Mouse (Mus musculus) stomach, embryonic 14.5 days (tissue): ENCODE data around the gene Aurkb. TPM values are rescaled to one million over a fixed set of nuclear protein-coding genes. Genes with fewer than 3 reads are reported as not detected.

Experiments used
- ATAC-seq: fragments of 200-750 bp; cut with Nextera tagmentation; 2 replicates; pipeline ENCODE4 v1.8.0; 2017; ENCODE audit warnings: low read depth, moderate TSS enrichment; ENCODE audit not compliant: insufficient number of reproducible peaks, insufficient read depth, low FRiP score
- H3K27ac ChIP-seq: fragments of 300-500 bp; sonication (generic); 2 replicates; pipeline ENCODE4 v1.5.1; 2014; ENCODE audit warnings: mild to moderate bottlenecking, low read length, moderate library complexity, mixed read lengths
- H3K27me3 ChIP-seq: fragments of 300-500 bp; sonication (generic); 2 replicates; pipeline ENCODE4 v1.6.1; 2014; ENCODE audit warnings: low read length, control low read depth, mixed read lengths; ENCODE audit not compliant: control insufficient read depth, insufficient read depth
- H3K36me3 ChIP-seq: fragments of 300-500 bp; sonication (generic); 2 replicates; pipeline ENCODE4 v1.6.1; 2014; ENCODE audit warnings: mild to moderate bottlenecking, control low read depth, low read length, moderate library complexity, mixed read lengths; ENCODE audit not compliant: control insufficient read depth, insufficient read depth
- H3K4me1 ChIP-seq: fragments of 300-500 bp; sonication (generic); 2 replicates; pipeline ENCODE4 v1.6.1; 2014; ENCODE audit warnings: low read length, control low read depth, mixed read lengths; ENCODE audit not compliant: control insufficient read depth, insufficient read depth
- H3K4me2 ChIP-seq: fragments of 300-500 bp; sonication (generic); replicated peaks from 2 replicates; pipeline ENCODE4 v1.6.1; 2014; ENCODE audit warnings: low read depth, low read length, control low read depth
- H3K4me3 ChIP-seq: fragments of 300-500 bp; sonication (generic); 2 replicates; pipeline ENCODE4 v1.5.1; 2014; ENCODE audit warnings: low read depth, low read length, control low read depth
- H3K9ac ChIP-seq: fragments of 300-500 bp; sonication (generic); replicated peaks from 2 replicates; pipeline ENCODE4 v1.6.1; 2014; ENCODE audit warnings: low read depth, mild to moderate bottlenecking, control low read depth, low read length, moderate library complexity, mixed read lengths
- H3K9me3 ChIP-seq: fragments of 300-500 bp; sonication (generic); 2 replicates; pipeline ENCODE4 v1.6.1; 2016; ENCODE audit warnings: low read depth, low read length, control low read depth; ENCODE audit not compliant: control insufficient read depth
- WGBS: fragments of 180-500 bp; shearing (Covaris S2); extraction: QIAGEN DNeasy Blood & Tissue Kit; methylation state at CpG from one replicate; pipeline ENCODE4 v1.1.7; 2014; 5-methylcytosine and 5-hydroxymethylcytosine counted together
- polyA plus RNA-seq: library from polyadenylated mRNA; unstranded; fragments of >200 nt; fragmentation: Nextera tagmentation; extraction: Ambion mirVana; gene quantifications from 2 replicates; pipeline ENCODE4 v1.2.1, GENCODE M21; 2014

Gene Aurkb
- polyA plus RNA-seq, 1 experiment from 2014 or later = 153 TPM

DNA sequence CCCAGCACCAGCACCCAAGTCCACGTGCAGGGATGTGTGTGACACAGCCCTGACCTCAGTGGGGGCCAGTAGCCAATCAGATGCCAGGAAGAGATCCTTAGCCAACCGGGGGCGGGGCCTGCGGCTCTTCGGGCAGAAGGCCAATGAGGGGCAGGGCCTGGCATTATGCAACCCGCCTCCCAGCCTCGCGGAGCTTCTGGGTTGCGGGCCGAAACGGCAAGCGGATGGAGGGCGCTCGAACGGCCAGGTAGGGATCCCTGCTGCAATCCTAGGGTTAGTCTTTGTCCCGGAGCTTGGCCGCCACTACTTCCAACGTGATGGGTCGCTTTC, 53.3 kb downstream of the Aurkb start:
- peak overlapping the region; percentile 88 for H3K27ac ChIP-seq
- peak overlapping the region; percentile 52 for H3K4me3 ChIP-seq
- peak; percentile 16; the same call in 1 of the 2 replicates for ATAC-seq
- no peaks in the 10 kb centered on the region for H3K27me3 ChIP-seq
- peak overlapping the region; percentile 55 for H3K9ac ChIP-seq
- H3K36me3 ChIP-seq = peaks cover 30% of the 10 kb centered on the region
- under 1% methylated on average over 19 of the region's 19 CpGs for WGBS
- peaks cover 31% of the 10 kb centered on the region for H3K4me1 ChIP-seq
- H3K4me2 ChIP-seq = peak overlapping the region; percentile 83
- H3K9me3 ChIP-seq = no peaks in the 10 kb centered on the region

GRCm38 (mm10) chr11:69099177-69099914, 53.9 kb downstream of the Aurkb start:
- H3K4me2 ChIP-seq = peak overlapping the region; percentile 83
- peak overlapping the region; percentile 52 for H3K4me3 ChIP-seq
- H3K27me3 ChIP-seq = no peaks in the 10 kb centered on the region
- no peaks in the 10 kb centered on the region for H3K9me3 ChIP-seq
- peak overlapping the region; percentile 55 for H3K9ac ChIP-seq
- 1% methylated on average over 22 of the region's 22 CpGs for WGBS
- no peak for ATAC-seq
- H3K27ac ChIP-seq = peak overlapping the region; percentile 88
- peaks cover 29% of the 10 kb centered on the region for H3K4me1 ChIP-seq
- H3K36me3 ChIP-seq = peaks cover 36% of the 10 kb centered on the region

DNA sequence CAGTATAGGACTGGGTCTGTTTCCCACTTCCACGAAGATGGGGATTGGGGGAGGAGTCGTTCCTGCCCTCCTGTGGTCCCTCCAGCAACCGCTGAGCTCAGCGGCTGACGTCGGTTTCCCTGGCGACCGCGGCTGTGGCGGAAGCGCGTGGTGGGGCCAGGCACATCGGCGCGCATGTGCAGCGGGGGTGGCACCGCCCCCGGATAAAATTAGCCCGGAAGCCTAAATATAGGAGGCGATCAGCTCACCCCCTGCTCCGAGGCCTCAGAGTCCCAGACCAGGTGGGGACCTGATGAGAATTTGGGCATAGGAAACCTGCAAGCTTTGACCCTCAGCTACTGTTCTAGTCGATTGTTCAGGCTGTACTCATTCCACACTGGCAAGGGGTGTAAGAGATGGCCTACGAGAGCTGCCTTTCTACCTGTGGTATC, 54.5 kb downstream of the Aurkb start:
- under 1% methylated on average over 23 of the region's 23 CpGs for WGBS
- H3K4me1 ChIP-seq = peaks cover 29% of the 10 kb centered on the region
- peak overlapping the region; percentile 22; the same call in 1 of the 2 replicates for H3K9ac ChIP-seq
- peak; percentile 7; the same call in 1 of the 2 replicates for ATAC-seq
- no peaks in the 10 kb centered on the region for H3K27me3 ChIP-seq
- peak overlapping the region; percentile 88 for H3K27ac ChIP-seq
- peak overlapping the region; percentile 83 for H3K4me2 ChIP-seq
- H3K36me3 ChIP-seq = peaks cover 42% of the 10 kb centered on the region
- peak overlapping the region; percentile 52 for H3K4me3 ChIP-seq
- no peaks in the 10 kb centered on the region for H3K9me3 ChIP-seq

- Histone ChIP-seq H3K9me3 (no peaks in the 10 kb centered on the region), H3K27me3 (no peaks in the 10 kb centered on the region), H3K4me1 (peaks cover 29% of the 10 kb centered on the region), H3K27ac (no peak overlapping the region), H3K36me3 (peaks cover 48% of the 10 kb centered on the region), H3K4me3 (peak overlapping the region; percentile 52; the same call in 1 of the 2 replicates), H3K9ac (no peak overlapping the region), H3K4me2 (peak overlapping the region; percentile 83)
- ATAC-seq = no peak
- WGBS = 90% methylated on average over 20 of the region's 20 CpGs
These were observed 55.4 kb downstream of the Aurkb start for GRCm38 (mm10) chr11:69100639-69101360.

Other genes starting within 250 kb of the Aurkb start
- 68.5 and 75.0 TPM in 2 replicates for gene Ndel1, start 173.8 kb upstream of the Aurkb start, polyA plus RNA-seq
- not detected in 2 replicates for gene Rnf222, start 157.1 kb upstream of the Aurkb start, polyA plus RNA-seq
- 1,222 and 1,288 TPM in 2 replicates for gene Rpl26, start 144.1 kb upstream of the Aurkb start, polyA plus RNA-seq
- gene Odf4, start 118.6 kb upstream of the Aurkb start, polyA plus RNA-seq = 0.55 TPM in 1 of 2 replicates, not detected in the other
- 10.9 and 13.0 TPM in 2 replicates for gene Arhgef15, start 88.2 kb upstream of the Aurkb start, polyA plus RNA-seq
- gene Slc25a35, start 77.5 kb upstream of the Aurkb start, polyA plus RNA-seq = 4.1 and 5.4 TPM in 2 replicates
- gene Rangrf, start 70.5 kb upstream of the Aurkb start, polyA plus RNA-seq = 58.9 and 63.6 TPM in 2 replicates
- 31.8 and 36.6 TPM in 2 replicates for gene Pfas, start 37.2 kb upstream of the Aurkb start, polyA plus RNA-seq
- gene Ctc1, start 29.7 kb upstream of the Aurkb start, polyA plus RNA-seq = 45.0 and 47.3 TPM in 2 replicates
- gene Borcs6, start 14.1 kb downstream of the Aurkb start, polyA plus RNA-seq = 9.2 and 11.0 TPM in 2 replicates
- 59.4 and 59.8 TPM in 2 replicates for gene Tmem107, start 25.2 kb downstream of the Aurkb start, polyA plus RNA-seq
- 104 and 107 TPM in 2 replicates for gene Vamp2, start 42.8 kb downstream of the Aurkb start, polyA plus RNA-seq
- 10.5 and 15.1 TPM in 2 replicates for gene Per1, start 49.6 kb downstream of the Aurkb start, polyA plus RNA-seq
- gene Hes7, start 74.8 kb downstream of the Aurkb start, polyA plus RNA-seq = 0.39 and 0.54 TPM in 2 replicates
- 0.29 and 0.36 TPM in 2 replicates for gene 9130213A22Rik, start 76.9 kb downstream of the Aurkb start, polyA plus RNA-seq
- gene Aloxe3, start 80.2 kb downstream of the Aurkb start, polyA plus RNA-seq = 0.29 and 0.49 TPM in 2 replicates
- not detected in 2 replicates for gene Alox12b, start 111.3 kb downstream of the Aurkb start, polyA plus RNA-seq
- 0.15 TPM in 1 of 2 replicates, not detected in the other for gene Alox8, start 152.2 kb downstream of the Aurkb start, polyA plus RNA-seq
- gene Gucy2e, start 191.4 kb downstream of the Aurkb start, polyA plus RNA-seq = 0.06 TPM in 1 of 2 replicates, not detected in the other